Mouse (Mus musculus): ENCODE measurements around the gene Mfap5. TPM values are rescaled to one million over a fixed set of nuclear protein-coding genes. Genes with fewer than 3 reads are reported as not detected.
A peak's percentile ranks its signal among the peaks of the same experiment; 100 is the strongest.
"Not testable (repeated sequence)": the region's sequence is repeated elsewhere in the genome, so short reads cannot be mapped to it uniquely, and the experiment has no call there.

Mfap5 gene
- polyA plus RNA-seq, 1 experiment from 2014 or later = 50.3 TPM

GRCm38 (mm10) chr6:122517668-122518067 lies 12.0 kb downstream of the Mfap5 start:
- no peak for ATAC-seq (ENCODE audit: insufficient read depth, low FRiP score, low read depth)
- 80% methylated on average over 1 of the region's 1 CpGs for WGBS
- Histone ChIP-seq H3K36me3 (no peaks in the 10 kb centered on the region), H3K4me3 (replicated peaks) (no peak overlapping the region), H3K4me1 (0 out of 2 replicates have a peak, but pooled peaks cover 3% of the 10 kb centered on the region), H3K27me3 (replicated peaks) (no peaks in the 10 kb centered on the region), H3K4me2 (no peak overlapping the region), H3K9me3 (no peaks in the 10 kb centered on the region), H3K27ac (no peak overlapping the region), H3K9ac (no peak overlapping the region)

DNA sequence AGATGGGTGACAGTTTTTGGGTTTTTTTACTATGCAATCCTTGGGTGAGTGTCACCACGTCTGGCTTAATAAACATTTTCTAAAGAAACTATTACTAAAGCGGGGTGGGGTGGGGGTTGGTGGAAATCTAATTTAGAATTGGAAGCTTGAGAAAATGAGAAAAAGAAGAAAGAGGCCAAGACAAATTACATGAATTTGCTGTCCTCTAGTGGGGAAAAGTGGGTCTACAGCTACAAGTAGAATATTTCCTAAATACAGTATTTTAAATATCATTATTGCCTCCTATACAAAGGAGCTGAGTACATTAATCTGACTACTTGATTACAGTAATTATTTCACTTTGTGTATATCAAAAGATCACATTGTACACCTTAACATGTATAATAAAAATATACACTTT lies 13.7 kb downstream of the Mfap5 start:
- Histone ChIP-seq H3K4me2 (no peak overlapping the region), H3K27me3 (replicated peaks) (no peaks in the 10 kb centered on the region), H3K4me1 (no peaks in the 10 kb centered on the region), H3K27ac (no peak overlapping the region), H3K9ac (no peak overlapping the region), H3K36me3 (no peaks in the 10 kb centered on the region), H3K9me3 (no peaks in the 10 kb centered on the region), H3K4me3 (replicated peaks) (no peak overlapping the region)
- 24% methylated on average over 2 of the region's 2 CpGs for WGBS
- no peak for ATAC-seq (ENCODE audit: insufficient read depth, low FRiP score, low read depth)

DNA sequence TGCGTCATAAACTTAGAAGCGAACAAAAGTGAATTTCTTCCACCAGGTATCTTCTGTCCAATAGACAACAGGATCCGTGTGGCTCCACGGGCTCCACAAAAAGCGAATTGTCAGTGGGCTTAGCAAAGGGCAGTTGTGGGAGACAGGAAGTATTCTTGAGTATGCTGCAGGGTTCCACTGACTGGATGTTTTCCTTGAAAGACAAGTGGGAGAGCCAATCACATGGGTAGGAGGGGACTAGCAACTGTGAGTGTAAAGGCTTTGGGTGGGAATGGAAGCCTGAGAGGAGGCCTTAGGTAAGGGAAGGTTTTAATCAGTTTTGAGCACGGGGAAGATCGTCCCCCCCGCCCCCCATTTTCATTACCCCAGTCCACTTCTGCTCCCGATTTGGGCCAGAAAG lies 16.9 kb downstream of the Mfap5 start:
- no peak overlapping the region for H3K4me2 ChIP-seq
- no peaks in the 10 kb centered on the region for H3K9me3 ChIP-seq
- H3K27ac ChIP-seq = no peak overlapping the region
- no peak overlapping the region for H3K9ac ChIP-seq
- peak; percentile 67; the same call in 1 of the 2 replicates for ATAC-seq (ENCODE audit: insufficient read depth, low FRiP score, low read depth)
- H3K36me3 ChIP-seq = no peaks in the 10 kb centered on the region
- 62% methylated on average over 9 of the region's 9 CpGs for whole genome bisulfite sequencing
- no peak overlapping the region for H3K4me3 ChIP-seq (replicated peaks)
- no peaks in the 10 kb centered on the region for H3K4me1 ChIP-seq
- H3K27me3 ChIP-seq (replicated peaks) = no peaks in the 10 kb centered on the region

- H3K27me3 ChIP-seq (replicated peaks) = no peaks in the 10 kb centered on the region
- H3K4me1 ChIP-seq = no peaks in the 10 kb centered on the region
- ATAC-seq (ENCODE audit: insufficient read depth, low FRiP score, low read depth) = no peak
- H3K9ac ChIP-seq = no peak overlapping the region
- no peak overlapping the region for H3K27ac ChIP-seq
- no peaks in the 10 kb centered on the region for H3K36me3 ChIP-seq
- H3K4me3 ChIP-seq (replicated peaks) = no peak overlapping the region
- H3K9me3 ChIP-seq = no peaks in the 10 kb centered on the region
- 78% methylated on average over 8 of the region's 8 CpGs for WGBS
- H3K4me2 ChIP-seq = no peak overlapping the region
These were observed 17.6 kb downstream of the Mfap5 start for GRCm38 (mm10) chr6:122523289-122523688.

GRCm38 (mm10) chr6:122527596-122527995 lies 22.0 kb downstream of the Mfap5 start:
- H3K27ac ChIP-seq = no peak overlapping the region
- no peak overlapping the region for H3K9ac ChIP-seq
- no peak overlapping the region for H3K4me2 ChIP-seq
- no peak overlapping the region for H3K4me3 ChIP-seq (replicated peaks)
- H3K36me3 ChIP-seq = no peaks in the 10 kb centered on the region
- H3K4me1 ChIP-seq = no peaks in the 10 kb centered on the region
- WGBS = 22% methylated on average over 12 of the region's 12 CpGs
- no peaks in the 10 kb centered on the region for H3K27me3 ChIP-seq (replicated peaks)
- no peaks in the 10 kb centered on the region for H3K9me3 ChIP-seq
- no peak for ATAC-seq (ENCODE audit: insufficient read depth, low FRiP score, low read depth)

DNA sequence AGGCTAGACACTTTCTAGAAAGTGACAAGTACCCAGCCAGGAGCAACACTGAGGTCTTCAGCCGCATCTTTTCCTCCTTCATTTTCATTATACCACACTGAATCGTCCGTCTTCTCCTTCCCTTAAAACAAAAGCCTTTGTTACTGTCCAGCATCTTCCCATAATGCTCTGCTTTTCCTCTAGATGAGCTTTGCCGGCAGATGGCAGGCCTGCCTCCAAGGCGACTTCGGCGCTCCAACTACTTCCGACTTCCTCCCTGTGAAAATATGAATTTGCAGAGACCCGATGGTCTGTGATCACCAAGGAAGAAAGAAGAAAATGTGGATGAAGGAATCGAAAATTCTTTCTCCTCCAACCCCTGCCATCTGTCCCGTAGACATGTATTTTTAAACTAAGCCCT lies 22.5 kb downstream of the Mfap5 start:
- WGBS = 74% methylated on average over 11 of the region's 11 CpGs
- ATAC-seq (ENCODE audit: insufficient read depth, low FRiP score, low read depth) = no peak

DNA sequence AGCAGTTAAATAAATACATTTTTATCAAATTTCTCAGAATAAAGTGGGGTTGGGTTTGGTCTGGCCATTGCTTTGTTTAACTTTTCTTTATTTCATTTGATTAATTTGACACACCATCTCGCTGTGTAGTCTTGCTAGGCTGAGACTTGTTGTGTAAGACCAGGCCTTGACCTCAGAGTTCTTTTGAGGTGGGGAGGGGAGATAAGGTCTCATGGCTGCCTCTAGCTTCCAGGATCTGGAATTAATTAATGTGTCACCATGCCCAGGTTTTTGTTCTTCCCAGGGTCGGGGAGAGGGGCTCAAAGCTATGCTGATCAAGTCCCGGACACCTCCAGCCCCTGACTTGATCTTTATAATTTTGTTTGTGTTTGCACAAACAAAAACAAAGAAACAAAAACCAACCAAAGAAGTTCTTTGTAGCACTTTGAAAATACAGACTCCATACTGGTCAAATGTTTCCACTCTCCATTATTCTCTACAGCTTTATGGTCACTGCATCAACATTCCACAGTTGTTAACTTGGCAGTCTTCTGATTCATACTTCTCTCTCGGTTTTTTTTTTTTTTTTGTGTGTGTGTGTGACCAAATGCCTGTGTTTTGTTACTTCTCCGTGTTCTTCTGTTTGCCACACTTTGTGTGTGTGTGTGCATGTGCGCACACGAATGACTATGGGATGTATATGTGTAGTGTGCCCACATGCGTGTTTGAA lies 26.0 kb downstream of the Mfap5 start:
- no peak for ATAC-seq (ENCODE audit: insufficient read depth, low FRiP score, low read depth)

More for the DNA sequence above, 22.5 kb downstream of the Mfap5 start:
- H3K36me3 ChIP-seq = no peaks in the 10 kb centered on the region
- no peak overlapping the region for H3K9ac ChIP-seq
- no peak overlapping the region for H3K27ac ChIP-seq
- H3K9me3 ChIP-seq = no peaks in the 10 kb centered on the region
- no peak overlapping the region for H3K4me2 ChIP-seq
- no peaks in the 10 kb centered on the region for H3K27me3 ChIP-seq (replicated peaks)
- H3K4me3 ChIP-seq (replicated peaks) = no peak overlapping the region
- no peaks in the 10 kb centered on the region for H3K4me1 ChIP-seq

GRCm38 (mm10) chr6:122532883-122533302 lies 27.2 kb downstream of the Mfap5 start:
- no peaks in the 10 kb centered on the region for H3K36me3 ChIP-seq
- H3K27ac ChIP-seq = no peak overlapping the region; the same call in 1 of the 2 replicates
- H3K4me3 ChIP-seq (replicated peaks) = no peak overlapping the region
- no peaks in the 10 kb centered on the region for H3K9me3 ChIP-seq
- H3K27me3 ChIP-seq (replicated peaks) = no peaks in the 10 kb centered on the region
- 11% methylated on average over 4 of the region's 4 CpGs for WGBS
- ATAC-seq (ENCODE audit: insufficient read depth, low FRiP score, low read depth) = no peak
- H3K4me2 ChIP-seq = peak overlapping the region; percentile 11; the same call in 1 of the 2 replicates
- no peak overlapping the region for H3K9ac ChIP-seq
- H3K4me1 ChIP-seq = no peaks in the 10 kb centered on the region

More for the DNA sequence above, 26.0 kb downstream of the Mfap5 start:
- Histone ChIP-seq H3K27ac (no peak overlapping the region), H3K4me3 (replicated peaks) (no peak overlapping the region), H3K9me3 (no peaks in the 10 kb centered on the region), H3K27me3 (replicated peaks) (no peaks in the 10 kb centered on the region), H3K9ac (no peak overlapping the region), H3K4me1 (no peaks in the 10 kb centered on the region), H3K4me2 (no peak overlapping the region), H3K36me3 (no peaks in the 10 kb centered on the region)
- 62% methylated on average over 8 of the region's 8 CpGs for WGBS

GRCm38 (mm10) chr6:122534032-122534431 lies 28.4 kb downstream of the Mfap5 start:
- no peak overlapping the region for H3K9ac ChIP-seq
- ATAC-seq (ENCODE audit: insufficient read depth, low FRiP score, low read depth) = no peak
- no peaks in the 10 kb centered on the region for H3K9me3 ChIP-seq
- H3K27me3 ChIP-seq (replicated peaks) = no peaks in the 10 kb centered on the region
- 51% methylated on average over 3 of the region's 3 CpGs for WGBS
- no peak overlapping the region for H3K27ac ChIP-seq
- H3K4me1 ChIP-seq = no peaks in the 10 kb centered on the region
- no peaks in the 10 kb centered on the region for H3K36me3 ChIP-seq
- H3K4me2 ChIP-seq = no peak overlapping the region
- no peak overlapping the region for H3K4me3 ChIP-seq (replicated peaks)

DNA sequence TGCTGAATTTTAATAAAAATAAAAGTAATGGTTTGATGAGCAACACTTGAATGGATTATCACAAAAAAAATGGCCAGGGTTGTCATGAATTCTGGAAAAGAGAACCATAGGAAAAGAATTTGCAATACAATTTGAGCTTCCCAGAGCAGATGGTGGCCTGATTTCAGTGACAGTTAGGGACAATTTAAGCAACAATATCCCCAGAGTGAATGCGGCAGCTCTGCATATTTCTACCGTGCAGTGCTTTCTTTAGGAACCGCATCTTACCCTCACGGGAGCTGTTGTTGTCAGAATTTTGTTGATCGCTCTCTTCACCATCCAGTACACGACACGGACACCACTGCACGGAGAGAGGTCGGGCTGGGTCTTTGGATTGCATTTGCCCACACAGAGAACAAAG lies 33.9 kb downstream of the Mfap5 start:
- Histone ChIP-seq H3K4me1 (no peaks in the 10 kb centered on the region), H3K4me2 (no peak overlapping the region), H3K9ac (no peak overlapping the region), H3K27me3 (replicated peaks) (no peaks in the 10 kb centered on the region), H3K9me3 (no peaks in the 10 kb centered on the region), H3K27ac (no peak overlapping the region), H3K36me3 (no peaks in the 10 kb centered on the region), H3K4me3 (replicated peaks) (no peak overlapping the region)
- WGBS = 89% methylated on average over 9 of the region's 9 CpGs
- no peak for ATAC-seq (ENCODE audit: insufficient read depth, low FRiP score, low read depth)

GRCm38 (mm10) chr6:122542459-122542858 lies 36.8 kb downstream of the Mfap5 start:
- not testable (repeated sequence) for ATAC-seq (ENCODE audit: insufficient read depth, low FRiP score, low read depth); H3K9ac ChIP-seq; H3K4me1 ChIP-seq; H3K36me3 ChIP-seq; H3K27ac ChIP-seq; H3K9me3 ChIP-seq; H3K27me3 ChIP-seq (replicated peaks); H3K4me2 ChIP-seq; H3K4me3 ChIP-seq (replicated peaks)
- WGBS = 70% methylated on average over 5 of the region's 5 CpGs

GRCm38 (mm10) chr6:122543574-122543973 lies 37.9 kb downstream of the Mfap5 start:
- Histone ChIP-seq H3K27me3 (replicated peaks) (no peaks in the 10 kb centered on the region), H3K9ac (no peak overlapping the region), H3K4me3 (replicated peaks) (no peak overlapping the region), H3K36me3 (no peaks in the 10 kb centered on the region), H3K27ac (no peak overlapping the region), H3K9me3 (no peaks in the 10 kb centered on the region), H3K4me2 (no peak overlapping the region), H3K4me1 (no peaks in the 10 kb centered on the region)
- ATAC-seq (ENCODE audit: insufficient read depth, low FRiP score, low read depth) = no peak
- WGBS = 77% methylated on average over 5 of the region's 5 CpGs

DNA sequence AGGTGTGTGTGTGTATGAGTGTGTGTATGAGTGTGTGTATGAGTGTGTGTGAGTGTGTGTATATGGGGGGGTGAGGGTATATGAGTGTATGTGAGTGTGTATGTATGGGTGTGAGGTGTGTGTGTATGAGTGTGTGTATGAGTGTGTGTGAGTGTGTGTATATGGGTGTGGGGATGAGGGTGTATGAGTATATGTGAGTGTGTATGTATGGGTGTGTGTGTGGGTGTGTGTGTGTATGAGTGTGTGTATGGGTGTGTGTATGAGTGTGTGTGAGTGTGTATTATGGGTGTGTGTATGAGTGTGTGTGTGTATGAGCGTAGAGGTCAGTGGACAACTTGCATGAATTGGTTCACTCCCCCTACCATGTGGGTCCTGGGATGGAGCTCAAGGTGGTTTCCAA lies 39.0 kb downstream of the Mfap5 start:
- no peaks in the 10 kb centered on the region for H3K27me3 ChIP-seq (replicated peaks)
- H3K4me3 ChIP-seq (replicated peaks) = no peak overlapping the region
- H3K36me3 ChIP-seq = no peaks in the 10 kb centered on the region
- ATAC-seq (ENCODE audit: insufficient read depth, low FRiP score, low read depth) = no peak
- no peak overlapping the region for H3K4me2 ChIP-seq
- H3K27ac ChIP-seq = no peak overlapping the region
- no peaks in the 10 kb centered on the region for H3K4me1 ChIP-seq
- H3K9ac ChIP-seq = no peak overlapping the region
- WGBS = 80% methylated on average over 1 of the region's 1 CpGs
- H3K9me3 ChIP-seq = no peaks in the 10 kb centered on the region
